Mouse (Mus musculus): Measurements from ENCODE around the gene Spsb1.

The Spsb1 gene

DNA sequence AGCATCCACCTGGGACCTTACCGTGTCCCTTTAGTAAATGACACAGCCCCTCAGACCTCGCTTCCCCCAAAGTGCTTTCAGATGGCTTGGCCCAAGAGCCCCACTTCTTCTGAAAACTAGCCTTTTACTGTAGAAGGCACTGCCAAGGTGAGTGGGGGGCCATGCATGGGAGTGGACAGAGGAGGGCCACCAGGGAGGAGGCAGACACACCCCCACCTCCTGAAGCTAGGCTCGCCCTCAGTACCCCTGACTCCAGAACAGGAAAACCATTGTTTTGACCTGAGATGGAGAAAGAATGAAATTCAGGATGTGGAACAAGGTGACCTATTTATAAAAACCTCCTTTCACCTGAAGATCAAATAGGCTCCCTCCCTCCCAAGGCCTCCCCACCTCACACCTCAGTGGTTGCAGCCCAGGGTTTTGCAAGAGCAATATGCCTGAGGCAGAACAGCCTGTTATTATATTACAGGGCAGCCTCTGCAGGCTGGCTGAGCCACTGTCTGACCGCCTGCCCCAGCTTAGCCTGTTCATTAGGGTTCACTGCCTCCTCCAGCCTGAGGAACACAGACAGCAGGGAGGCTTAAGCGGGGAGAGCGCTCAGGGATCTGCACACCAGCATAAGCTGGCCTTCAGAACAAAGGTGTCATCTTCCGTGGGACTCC is 41.0 kb downstream of the Spsb1 start:
- no peak for DNase-seq (ENCODE audit: low spot score)

DNA sequence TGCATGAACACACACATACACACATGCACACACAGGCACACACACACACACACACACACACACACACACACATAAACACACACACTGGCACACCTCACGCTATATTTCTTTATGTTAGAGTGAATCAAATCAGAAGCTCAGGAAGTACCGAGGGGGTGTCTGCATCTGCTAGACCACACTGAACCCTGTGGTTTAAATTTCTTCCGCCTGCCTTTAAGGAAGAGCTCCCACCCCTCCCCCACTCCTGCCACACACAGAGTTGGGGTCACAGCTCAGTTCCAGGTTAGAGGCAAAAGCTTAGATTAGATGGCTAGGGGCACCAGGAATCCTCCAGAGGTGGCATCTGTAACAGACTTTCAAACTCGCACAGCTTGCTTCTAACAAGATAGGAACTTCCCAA is 42.4 kb downstream of the Spsb1 start:
- DNase-seq (ENCODE audit: low spot score) = no peak

DNA sequence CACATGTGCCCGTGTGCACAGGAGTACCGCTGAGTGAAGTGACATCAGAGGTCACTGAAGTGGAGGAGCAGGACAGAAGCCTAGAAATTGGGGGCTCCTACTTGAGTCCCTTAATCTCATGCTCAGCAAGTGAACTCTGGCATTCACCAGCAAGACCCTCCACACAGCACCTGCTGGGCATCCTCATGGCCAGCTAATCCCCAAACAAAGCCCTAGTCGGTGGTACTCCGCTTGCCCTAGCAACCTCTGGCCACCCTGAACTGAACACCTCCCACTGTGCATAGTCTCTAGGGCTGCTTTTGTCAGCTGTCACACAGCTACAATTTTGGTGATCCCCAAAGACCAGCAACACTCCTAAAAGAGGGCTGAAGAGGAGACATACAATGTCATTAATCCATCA is 44.3 kb downstream of the Spsb1 start:
- DNase-seq (ENCODE audit: low spot score) = no peak

DNA sequence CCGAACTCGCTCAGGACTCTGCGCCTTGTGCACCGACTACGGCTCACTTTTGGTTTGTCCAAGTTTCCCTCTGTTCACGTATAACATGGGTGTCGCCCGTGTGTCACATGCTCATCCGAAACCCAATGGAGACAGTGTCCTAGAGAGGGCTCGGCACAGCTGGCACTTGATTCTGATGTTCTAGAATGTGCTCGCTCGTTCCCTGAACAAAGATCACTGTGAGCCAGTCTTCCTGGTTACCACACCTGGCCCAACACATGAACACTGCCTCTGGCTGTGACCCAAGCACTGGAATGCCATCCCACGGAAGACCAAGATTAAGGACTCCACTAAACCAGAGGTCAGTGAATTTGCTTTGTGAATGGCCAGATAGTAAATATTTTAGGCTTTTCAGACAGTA is 45.3 kb downstream of the Spsb1 start:
- DNase-seq (ENCODE audit: low spot score) = peak; percentile 30

DNA sequence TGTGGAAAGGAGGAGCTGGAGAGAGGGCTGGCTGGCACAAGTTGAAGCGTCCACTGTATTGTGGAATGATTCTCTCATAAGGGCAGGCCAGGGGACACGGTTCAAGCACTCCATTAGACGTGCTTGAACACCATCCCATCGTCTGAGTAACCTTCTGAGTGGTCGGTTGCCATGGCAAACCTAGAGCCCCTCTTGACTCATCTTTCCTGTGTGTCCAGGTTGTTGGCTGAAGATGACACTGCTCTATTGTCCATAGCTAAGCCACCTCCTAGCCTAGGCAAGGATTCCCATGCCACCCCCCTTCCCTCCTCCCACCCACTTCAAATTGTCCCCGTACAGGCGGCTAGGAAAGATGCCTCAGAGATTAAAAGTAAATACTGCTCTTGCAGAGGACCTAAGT is 45.9 kb downstream of the Spsb1 start:
- no peak for DNase-seq (ENCODE audit: low spot score)

DNA sequence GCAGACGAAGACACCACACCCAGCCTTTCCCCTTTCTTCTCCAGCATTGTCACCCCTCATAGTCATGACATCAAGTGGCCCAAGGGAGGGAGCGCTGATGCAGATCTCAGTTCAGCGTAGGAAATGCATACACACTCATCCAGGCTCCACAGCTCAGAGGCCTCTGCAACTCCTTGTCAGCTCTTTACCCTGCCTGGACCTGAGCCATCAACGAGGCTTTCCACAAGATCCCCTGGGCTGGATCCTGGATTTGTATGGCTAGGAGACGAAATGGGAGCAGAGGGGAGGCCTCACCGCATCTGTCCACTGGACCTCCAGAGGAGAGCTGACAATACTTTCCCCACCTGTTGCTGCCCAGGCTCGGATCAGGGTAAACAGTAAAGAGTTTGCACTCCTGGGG is 47.2 kb downstream of the Spsb1 start:
- DNase-seq (ENCODE audit: low spot score) = no peak

DNA sequence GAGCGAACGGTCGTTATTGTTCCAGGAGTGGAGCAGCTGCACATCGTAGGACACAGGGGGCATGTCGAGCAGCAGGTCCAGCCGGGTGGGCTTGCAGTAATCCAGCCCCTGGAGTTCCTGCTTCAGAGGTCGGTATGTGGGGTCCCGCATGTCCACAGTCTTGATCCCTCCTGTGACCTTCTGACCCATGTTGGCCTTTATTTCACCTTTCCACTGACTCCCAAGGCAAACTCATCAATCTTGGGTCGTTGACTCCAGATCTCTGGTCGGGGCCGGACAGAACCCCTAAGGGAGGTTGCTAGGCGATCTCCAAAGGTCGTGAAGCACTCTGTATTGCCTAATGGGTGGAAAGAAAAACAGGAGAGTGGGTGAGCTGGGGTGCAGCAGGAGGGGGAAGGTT is 47.9 kb downstream of the Spsb1 start:
- no peak for DNase-seq (ENCODE audit: low spot score)

DNA sequence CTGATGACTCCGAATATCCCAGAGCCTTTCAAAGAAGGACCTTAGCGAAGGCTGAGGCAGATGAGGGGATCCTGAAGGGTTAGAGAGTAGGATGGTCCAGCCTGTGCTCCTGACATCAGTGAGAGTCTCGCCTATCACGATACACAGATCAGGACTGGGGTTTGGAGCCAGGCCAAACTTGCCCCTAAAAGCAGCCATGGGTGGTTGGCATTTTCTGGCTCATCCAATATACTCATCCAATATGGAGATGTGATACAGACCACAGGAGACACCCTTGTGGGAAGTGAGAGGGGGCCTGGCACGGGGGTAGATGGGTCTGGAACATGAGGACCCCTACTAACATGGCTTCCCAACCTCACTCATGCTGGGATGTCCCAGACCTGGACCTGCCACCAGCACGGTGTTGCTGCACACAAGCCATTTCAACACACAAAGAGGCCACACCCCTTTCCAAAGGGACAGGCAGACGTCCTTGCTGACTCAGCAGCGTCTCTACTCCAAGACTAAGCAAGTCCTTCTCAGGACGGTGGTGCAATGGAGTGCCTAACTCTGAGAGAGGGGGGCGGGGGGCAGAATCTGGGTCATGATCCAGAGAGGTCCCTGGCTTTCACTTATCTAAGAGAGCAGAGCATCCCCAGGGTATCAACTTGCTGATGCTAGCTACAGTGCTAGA is 49.4 kb downstream of the Spsb1 start:
- no peak for DNase-seq (ENCODE audit: low spot score)

DNA sequence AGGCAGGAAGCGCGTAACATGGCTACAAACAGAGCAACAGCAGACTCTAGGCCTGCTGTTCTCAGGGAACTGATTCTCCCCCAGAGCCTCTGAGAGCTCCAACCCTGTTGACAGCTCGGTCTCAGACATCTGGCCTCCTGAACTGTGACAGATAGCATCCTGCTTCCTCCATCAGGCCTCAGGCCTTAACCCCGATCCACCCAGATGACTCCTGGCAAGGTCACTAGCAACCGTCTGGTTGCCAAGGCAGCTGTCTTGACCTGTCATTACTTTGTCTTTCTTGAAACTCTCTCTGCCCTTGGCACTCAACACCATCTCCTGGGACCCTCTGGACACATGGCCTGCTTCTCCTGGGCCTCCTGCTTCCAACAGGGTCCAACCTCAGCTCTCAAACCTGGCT is 51.8 kb downstream of the Spsb1 start:
- peak; percentile 21 for DNase-seq (ENCODE audit: low spot score)

DNA sequence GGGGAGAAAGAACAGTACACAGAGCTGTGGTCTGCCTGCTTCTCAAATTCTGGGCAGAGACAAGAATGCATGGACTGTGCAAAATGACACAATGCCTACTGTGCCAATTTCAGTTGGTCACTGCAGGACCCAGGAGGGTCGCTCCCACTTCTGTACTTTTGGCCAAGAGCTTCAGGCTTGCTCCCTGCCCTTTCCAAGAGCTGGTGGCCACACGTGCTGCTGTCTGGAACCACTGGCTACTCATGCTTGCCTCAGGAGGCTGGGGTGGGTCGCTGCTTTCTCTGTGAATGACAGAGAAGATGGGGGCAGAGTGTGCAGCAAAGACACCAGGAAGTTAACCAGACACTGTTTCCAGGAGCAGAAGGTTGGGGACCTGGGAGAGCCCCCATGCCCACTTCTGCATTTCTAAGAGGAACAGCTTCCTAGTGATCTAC is 53.5 kb downstream of the Spsb1 start:
- no peak for DNase-seq (ENCODE audit: low spot score)

DNA sequence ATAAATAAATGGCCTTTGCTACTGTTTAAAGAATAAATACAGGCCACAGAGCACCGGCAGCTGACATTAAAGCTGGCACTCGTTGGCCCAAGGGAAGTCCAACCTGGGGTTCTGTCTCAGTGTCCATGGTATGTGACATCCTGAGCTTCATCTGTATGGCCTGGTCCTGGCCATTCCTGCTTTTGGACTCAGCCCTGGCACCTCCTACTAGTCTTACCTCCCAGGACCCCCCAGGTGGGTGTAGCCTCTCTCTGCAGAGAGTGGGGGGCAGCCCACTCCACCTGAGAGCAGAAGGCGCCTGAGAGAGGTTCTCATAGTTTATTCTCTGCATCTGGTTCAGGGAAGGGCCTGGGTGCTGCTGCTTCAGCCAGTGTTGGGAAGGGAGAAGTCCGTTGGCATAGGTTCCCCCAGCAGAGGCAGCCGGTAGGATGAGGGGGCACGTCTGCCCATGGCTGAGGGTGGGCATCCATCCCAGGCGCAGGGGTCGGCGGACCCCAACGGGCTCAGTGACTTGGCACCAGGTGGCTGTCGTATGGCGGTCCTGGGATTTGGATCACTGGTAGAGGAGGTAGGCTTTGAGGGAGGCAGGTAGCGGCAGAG is 57.1 kb downstream of the Spsb1 start:
- DNase-seq (ENCODE audit: low spot score) = no peak

DNA sequence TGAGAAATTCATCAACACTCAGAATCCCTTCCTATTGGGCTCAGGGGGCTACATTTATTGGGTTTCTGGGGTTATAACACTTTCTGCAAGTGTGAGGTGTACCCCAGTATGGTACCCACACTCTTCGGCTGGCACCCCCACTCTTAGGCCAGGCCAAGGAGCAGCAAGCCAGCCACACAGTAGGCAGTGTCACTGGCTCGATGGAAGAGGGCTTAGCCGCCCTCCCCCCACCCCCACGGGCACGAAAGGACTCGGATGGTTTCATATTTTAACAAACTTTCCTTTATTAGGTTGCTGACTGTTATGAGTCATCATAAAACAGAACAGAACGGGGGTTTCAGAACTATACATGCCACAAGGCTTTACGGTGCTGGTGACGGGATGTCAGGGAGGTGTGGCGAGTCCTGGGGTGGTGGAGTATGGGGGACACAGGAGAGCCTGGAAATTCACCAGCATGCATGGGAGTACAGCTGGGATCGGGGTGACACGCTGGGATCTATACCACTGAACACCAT is 58.8 kb downstream of the Spsb1 start:
- DNase-seq (ENCODE audit: low spot score) = no peak

DNA sequence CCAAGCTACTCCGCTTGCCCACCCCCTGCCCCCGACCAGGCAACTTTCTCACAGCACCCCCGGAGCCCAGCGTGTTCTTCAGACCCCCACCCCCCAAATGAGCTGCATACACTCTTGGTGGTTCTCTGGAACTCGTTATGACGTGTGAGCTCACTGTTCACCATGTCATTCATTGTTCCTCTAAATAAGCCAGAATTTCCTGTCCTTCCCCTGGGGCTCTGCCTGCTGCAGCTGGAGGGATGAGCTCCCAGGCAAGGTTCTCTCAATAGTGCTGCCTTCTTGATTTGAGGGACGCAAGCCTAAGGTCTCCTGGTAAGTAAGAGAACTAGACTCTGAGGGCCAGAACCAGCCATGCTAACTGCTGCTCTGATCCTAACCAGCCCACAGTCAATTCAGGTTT is 59.6 kb downstream of the Spsb1 start:
- no peak for DNase-seq (ENCODE audit: low spot score)

DNA sequence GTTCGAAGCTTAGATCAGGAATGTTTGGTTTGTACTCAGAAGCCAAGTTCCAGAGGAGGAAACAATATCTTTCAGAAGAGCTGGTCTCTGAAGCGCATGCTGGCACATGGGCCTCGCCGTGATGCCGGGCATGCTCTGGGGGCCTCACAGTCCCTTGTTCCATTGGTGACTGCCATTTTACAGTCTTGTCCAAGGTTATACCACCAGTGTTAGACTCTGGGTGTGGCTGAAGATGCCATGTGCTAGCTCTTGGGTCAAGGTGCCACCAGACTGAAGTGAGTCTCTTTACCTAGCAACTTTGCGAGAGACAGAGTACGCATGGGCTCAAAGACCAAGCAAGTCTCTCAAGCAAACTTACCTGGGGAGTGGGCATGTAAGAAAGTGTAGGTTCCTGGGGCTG is 60.5 kb downstream of the Spsb1 start:
- DNase-seq (ENCODE audit: low spot score) = no peak

DNA sequence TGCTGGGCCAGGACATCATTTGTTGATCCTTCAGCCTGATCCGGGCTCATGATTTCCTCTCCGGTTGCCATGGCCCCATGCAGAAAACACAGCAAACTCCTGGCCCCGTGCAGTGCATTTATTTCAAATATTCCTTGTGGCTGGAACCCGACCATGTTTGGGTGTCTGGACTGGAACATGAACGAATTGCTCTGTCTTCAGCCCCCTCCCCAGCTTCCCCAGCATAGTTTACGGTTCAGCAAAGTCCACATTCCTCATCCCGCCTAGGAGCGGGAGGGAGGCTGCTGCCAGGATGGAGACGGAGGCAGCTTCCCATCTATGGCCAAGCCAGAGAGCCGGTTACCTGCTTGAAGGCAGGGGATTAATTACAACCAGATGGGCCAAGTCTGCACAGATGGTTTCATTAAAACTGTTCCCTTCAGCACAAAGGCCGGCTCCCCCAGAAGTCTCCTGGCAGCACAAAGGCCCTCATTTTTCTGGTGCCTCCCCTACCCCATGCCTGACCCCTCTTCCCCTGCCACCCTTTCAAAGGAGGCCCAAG is 61.2 kb downstream of the Spsb1 start:
- DNase-seq (ENCODE audit: low spot score) = peak; percentile 68

DNA sequence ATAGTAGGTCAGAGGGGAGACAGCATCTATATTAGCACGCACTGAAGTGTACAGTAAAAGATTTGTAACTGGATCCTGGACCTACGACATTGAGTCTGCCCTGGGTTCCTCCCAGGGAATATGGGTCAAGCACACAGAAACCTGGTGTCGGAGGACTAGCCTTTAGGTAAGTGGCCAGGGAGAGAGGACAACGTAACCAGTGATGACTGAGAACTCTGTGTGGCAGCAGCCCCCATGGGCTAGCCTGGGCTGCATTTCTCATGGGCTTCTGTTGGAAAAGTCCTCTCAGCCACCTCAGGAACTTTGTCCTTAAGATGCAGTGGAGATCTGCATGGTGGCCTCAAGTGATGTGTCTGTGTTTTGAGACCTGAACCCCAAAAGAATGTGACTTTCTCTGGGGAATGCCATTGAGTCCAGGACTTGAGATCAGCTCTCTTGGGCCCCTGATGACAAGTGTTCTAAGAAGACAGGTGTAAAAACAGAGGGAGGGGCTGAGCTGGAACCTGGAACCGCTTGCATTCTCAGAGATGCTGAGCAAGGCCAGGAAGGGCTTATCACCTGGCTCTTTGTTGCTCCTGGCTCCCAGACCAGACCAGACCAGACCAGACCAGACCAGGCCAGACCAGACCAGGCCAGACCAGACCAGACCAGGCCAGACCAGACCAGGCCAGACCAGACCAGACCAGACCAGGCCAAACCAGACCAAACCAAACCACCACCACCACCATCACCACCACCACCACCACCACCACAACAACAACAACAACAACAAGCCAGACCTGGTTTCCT is 63.5 kb downstream of the Spsb1 start:
- DNase-seq (ENCODE audit: low spot score) = no peak

DNA sequence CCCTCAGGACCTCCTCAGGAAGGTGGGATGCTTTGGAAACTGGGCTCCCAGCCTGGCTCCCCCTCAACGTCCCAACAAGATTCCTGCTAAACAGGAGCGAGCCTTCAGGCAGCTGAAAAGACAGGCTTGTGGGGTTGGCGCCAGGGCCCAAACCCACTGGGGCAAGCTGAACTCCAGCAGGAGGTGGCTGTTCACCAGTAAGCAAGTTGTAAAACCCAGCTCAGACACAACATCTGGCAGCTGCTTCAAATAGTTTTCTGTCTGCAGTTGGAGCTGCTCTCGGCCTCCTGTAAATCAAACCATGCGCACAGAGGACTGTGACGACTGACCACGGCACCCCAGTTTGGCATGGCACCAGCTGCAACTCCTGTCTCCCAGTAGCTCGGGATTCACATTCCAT is 64.3 kb downstream of the Spsb1 start:
- DNase-seq (ENCODE audit: low spot score) = peak; percentile 36

DNA sequence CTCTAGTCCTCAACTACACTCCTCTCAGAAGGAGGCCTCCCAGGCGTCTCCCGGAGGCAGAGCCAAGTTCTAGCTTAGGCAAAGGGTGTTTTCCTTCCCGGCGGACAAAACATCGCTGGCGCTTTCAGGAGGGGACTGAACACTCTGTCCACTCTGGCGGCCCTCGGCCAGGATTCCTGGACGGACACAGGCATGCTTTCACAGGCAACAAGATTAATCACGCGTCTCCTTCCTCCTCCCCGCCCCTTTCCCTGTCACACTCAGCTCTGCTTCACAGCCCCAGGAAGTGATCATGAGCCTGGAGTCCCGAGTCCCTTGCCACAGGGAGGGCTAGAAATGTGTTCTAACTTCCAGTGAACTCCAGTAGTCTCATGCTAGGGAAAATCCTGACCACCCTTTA is 65.0 kb downstream of the Spsb1 start:
- DNase-seq (ENCODE audit: low spot score) = peak; percentile 95

DNA sequence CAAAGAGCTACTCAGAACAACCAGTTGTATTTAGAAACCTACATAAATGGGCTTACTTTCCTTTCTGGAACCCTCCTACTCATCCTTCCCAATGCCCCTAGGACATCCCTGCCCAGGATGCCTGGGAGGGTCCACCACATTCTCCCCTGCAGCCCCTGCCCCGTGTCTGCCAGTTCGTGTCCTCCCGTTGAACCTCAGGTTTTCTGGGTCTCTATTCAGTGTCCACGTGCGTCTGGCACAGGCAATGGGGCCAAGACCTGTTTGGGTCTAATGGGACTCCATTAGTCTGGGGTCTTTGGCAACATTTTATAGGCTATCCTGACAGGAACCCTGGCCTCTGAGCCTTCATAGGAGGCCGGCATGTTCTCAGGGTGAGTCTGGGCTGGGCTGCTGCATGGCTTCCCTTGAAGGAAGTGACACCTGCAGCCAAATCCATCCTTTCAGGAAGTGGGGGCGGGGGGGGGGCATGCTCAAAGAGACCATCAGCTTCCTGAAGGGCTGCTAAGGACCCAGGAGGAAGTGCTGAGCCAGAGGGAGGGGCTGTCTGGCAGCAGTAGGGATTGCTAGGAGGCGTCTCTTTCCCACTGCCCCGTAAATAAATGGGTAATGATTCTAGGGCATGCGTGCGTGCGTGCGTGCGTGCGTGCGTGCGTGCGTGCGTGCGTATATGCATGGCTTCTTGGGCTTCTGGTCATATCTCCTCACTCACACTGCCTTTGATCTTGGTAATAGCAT is 65.9 kb downstream of the Spsb1 start:
- DNase-seq (ENCODE audit: low spot score) = peak; percentile 61

DNA sequence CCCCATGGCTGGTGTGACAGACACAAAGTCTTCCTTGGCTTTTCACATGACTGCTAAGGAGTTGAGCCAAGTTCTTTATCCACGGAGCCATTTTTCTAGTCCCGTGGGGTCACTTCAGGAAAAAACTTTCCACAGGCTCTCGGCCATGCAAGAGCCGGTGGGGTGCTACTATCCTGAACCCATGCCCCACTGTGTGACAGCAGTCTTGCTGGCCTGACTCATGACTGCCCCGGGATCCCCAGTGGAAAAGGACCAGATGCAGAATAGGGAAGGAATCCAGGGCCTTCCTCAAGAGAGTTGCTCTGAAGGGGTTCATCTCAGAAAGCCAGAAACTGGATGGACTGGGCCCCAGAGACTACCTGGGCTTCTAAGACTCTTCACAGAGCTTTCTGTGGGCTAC is 66.7 kb downstream of the Spsb1 start:
- DNase-seq (ENCODE audit: low spot score) = no peak

Measured in lung, postnatal 25 days (tissue).